Mouse (Mus musculus) embryonic fibroblast, embryonic 13.5 days (primary cell): ENCODE results near the gene Fam171a2.

Experiments
- CTCF ChIP-seq: IDR thresholded peaks from 2 replicates; pipeline ENCODE4 v1.5.1; 2011; ENCODE audit warnings: mild to moderate bottlenecking, control low read depth, low read length, moderate library complexity, borderline replicate concordance; ENCODE audit not compliant: insufficient read depth
- POLR2A ChIP-seq: IDR thresholded peaks from 2 replicates; pipeline ENCODE4 v1.6.1; 2011; ENCODE audit warnings: low read depth, mild to moderate bottlenecking, control low read depth, low read length, moderate library complexity

GRCm38 (mm10) chr11:102395250-102395649, 52.2 kb downstream of the Fam171a2 start:
- TF ChIP-seq POLR2A (no peak), CTCF (no peak)
